Mouse (Mus musculus): ENCODE measurements around the gene Mboat1. TPM values are rescaled to one million over a fixed set of nuclear protein-coding genes. Genes with fewer than 3 reads are reported as not detected.

The Mboat1 gene
- polyA plus RNA-seq, 1 experiment from 2014 or later: 2.9 TPM

DNA sequence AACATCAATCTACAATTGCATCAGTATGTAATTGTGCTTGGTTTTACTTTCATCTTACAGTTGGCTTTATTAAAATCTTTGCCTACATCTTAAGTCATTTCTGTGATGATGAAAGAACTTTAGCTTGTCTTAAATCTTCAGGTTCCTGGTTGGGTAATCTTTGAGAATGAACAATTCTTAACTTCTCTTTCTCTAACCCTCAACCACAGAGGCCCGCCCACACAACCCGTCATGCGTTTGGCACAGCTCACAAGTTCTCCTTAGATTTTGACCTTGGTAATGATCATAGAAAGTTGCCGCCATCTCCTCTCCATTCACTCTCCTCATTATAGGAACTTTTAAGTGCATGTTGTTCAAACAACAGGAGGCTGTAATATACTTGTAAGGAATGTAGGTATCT lies 18.0 kb downstream of the Mboat1 start:
- Histone ChIP-seq H3K36me3 (no peaks in the 10 kb centered on the region), H3K9ac (replicated peaks) (no peak overlapping the region), H3K9me3 (no peaks in the 10 kb centered on the region), H3K4me2 (replicated peaks) (no peak overlapping the region), H3K4me3 (no peak overlapping the region), H3K27ac (replicated peaks) (no peak overlapping the region), H3K4me1 (no peaks in the 10 kb centered on the region), H3K27me3 (no peaks in the 10 kb centered on the region)
- 83% methylated on average over 4 of the region's 4 CpGs for WGBS
- ATAC-seq (replicated peaks): no peak

DNA sequence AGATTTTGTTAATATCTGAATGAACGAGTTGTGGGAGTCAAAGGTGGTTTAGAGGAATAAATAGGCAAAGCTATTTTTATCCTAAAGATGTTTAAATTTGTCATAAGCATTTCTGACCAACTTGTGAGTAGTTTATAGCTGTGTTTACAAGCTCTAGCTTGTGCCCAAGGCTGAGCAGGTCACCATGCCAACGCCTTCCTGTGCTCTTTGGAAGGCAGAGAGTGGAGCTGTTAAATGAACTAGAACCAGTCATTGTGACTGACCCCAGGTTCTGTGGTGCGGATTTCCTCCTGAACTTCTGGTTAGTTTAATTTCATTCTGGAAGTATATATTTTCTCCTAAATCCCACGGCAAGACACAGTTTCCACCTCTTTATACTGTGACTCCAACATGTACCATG lies 23.3 kb downstream of the Mboat1 start:
- 87% methylated on average over 4 of the region's 4 CpGs for WGBS
- Histone ChIP-seq H3K4me2 (replicated peaks) (no peak overlapping the region), H3K4me1 (no peaks in the 10 kb centered on the region), H3K36me3 (no peaks in the 10 kb centered on the region), H3K9me3 (no peaks in the 10 kb centered on the region), H3K27ac (replicated peaks) (no peak overlapping the region), H3K9ac (replicated peaks) (no peak overlapping the region), H3K27me3 (no peaks in the 10 kb centered on the region), H3K4me3 (no peak overlapping the region)
- no peak for ATAC-seq (replicated peaks)

DNA sequence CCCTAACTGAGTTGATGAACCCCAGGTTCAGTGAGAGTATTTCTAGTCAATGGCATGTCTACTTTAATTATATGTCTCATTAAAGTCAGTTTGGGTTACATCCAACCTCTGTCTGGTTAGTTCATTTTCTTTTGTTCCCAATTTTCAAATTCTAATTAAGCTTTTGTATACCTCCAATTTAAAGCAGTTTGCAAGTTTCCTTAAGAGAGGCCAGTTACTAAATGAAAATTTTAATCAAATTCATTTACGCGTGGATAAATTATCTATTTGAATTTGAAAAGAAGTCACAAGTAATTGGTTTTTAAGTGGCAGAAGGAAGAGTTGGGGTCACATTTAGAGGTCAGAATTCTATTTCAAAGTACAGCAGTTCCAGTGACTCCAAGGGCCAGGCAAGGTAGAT lies 27.2 kb downstream of the Mboat1 start:
- no peaks in the 10 kb centered on the region for H3K27me3 ChIP-seq
- H3K9me3 ChIP-seq: no peaks in the 10 kb centered on the region
- H3K27ac ChIP-seq (replicated peaks): no peak overlapping the region
- no peak for ATAC-seq (replicated peaks)
- no peaks in the 10 kb centered on the region for H3K36me3 ChIP-seq
- no peaks in the 10 kb centered on the region for H3K4me1 ChIP-seq
- 81% methylated on average over 2 of the region's 2 CpGs for WGBS
- no peak overlapping the region for H3K4me2 ChIP-seq (replicated peaks)
- no peak overlapping the region for H3K9ac ChIP-seq (replicated peaks)
- no peak overlapping the region for H3K4me3 ChIP-seq

GRCm38 (mm10) chr13:30166138-30167090 lies 30.1 kb downstream of the Mboat1 start:
- Histone ChIP-seq H3K27me3 (no peaks in the 10 kb centered on the region), H3K4me3 (no peak overlapping the region), H3K9ac (replicated peaks) (no peak overlapping the region), H3K27ac (replicated peaks) (no peak overlapping the region), H3K36me3 (no peaks in the 10 kb centered on the region), H3K9me3 (no peaks in the 10 kb centered on the region), H3K4me1 (no peaks in the 10 kb centered on the region), H3K4me2 (replicated peaks) (no peak overlapping the region)
- 81% methylated on average over 13 of the region's 14 CpGs for WGBS
- ATAC-seq (replicated peaks): no peak

DNA sequence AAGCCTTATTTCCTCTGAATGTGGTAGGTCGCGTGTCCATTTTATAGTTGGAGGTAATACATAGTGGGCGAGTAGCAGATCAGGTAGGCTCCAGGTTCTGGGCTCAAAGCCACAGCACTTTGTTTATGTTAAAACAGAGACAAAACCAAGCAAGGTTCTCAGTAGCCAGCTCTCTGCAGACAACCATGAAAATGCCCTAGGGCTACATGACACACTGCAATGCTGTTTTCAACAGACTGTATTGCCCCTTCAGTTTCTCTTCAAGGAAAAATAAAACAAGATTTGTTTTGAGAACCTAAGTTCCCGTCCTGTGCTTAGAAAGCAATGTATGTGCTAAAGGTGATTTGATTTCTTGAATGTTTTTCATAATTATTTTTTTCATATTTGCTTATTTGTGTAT lies 31.2 kb downstream of the Mboat1 start:
- ATAC-seq (replicated peaks): no peak
- no peak overlapping the region for H3K27ac ChIP-seq (replicated peaks)
- WGBS: 86% methylated on average over 4 of the region's 4 CpGs
- H3K27me3 ChIP-seq: no peaks in the 10 kb centered on the region
- H3K36me3 ChIP-seq: no peaks in the 10 kb centered on the region
- no peak overlapping the region for H3K9ac ChIP-seq (replicated peaks)
- no peak overlapping the region for H3K4me2 ChIP-seq (replicated peaks)
- H3K9me3 ChIP-seq: no peaks in the 10 kb centered on the region
- no peaks in the 10 kb centered on the region for H3K4me1 ChIP-seq
- no peak overlapping the region for H3K4me3 ChIP-seq

GRCm38 (mm10) chr13:30168803-30169202 lies 32.5 kb downstream of the Mboat1 start:
- H3K9me3 ChIP-seq: no peaks in the 10 kb centered on the region
- H3K9ac ChIP-seq (replicated peaks): no peak overlapping the region
- WGBS: 76% methylated on average over 4 of the region's 4 CpGs

GRCm38 (mm10) chr13:30170061-30170460 lies 33.8 kb downstream of the Mboat1 start:
- Histone ChIP-seq H3K9me3 (no peaks in the 10 kb centered on the region), H3K36me3 (no peaks in the 10 kb centered on the region), H3K4me1 (no peaks in the 10 kb centered on the region), H3K4me3 (no peak overlapping the region), H3K27me3 (no peaks in the 10 kb centered on the region), H3K4me2 (replicated peaks) (no peak overlapping the region), H3K9ac (replicated peaks) (no peak overlapping the region), H3K27ac (replicated peaks) (no peak overlapping the region)
- WGBS: 68% methylated on average over 6 of the region's 6 CpGs
- no peak for ATAC-seq (replicated peaks)

More at GRCm38 (mm10) chr13:30168803-30169202, 32.5 kb downstream of the Mboat1 start:
- no peaks in the 10 kb centered on the region for H3K4me1 ChIP-seq
- no peak for ATAC-seq (replicated peaks)
- no peak overlapping the region for H3K4me2 ChIP-seq (replicated peaks)
- H3K36me3 ChIP-seq: no peaks in the 10 kb centered on the region
- H3K27me3 ChIP-seq: no peaks in the 10 kb centered on the region
- no peak overlapping the region for H3K4me3 ChIP-seq
- no peak overlapping the region for H3K27ac ChIP-seq (replicated peaks)

DNA sequence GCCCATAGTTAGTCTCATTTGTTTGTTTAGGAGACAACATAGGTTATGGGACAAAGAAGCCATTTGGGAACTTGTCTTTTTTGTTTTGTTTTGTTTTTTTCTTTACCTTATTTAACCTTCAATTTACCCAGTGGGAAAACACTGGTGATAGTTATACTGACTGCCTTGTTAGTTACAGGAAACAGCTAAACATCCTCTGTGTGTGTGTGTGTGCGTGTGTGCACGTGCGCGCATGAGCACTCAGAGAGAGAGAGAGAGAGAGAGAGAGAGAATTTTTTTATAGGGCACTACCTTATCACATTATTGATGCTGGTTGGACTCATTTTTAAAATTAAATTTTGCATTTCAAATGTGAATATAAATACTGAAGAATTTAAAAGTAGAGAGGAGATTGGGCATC lies 38.3 kb downstream of the Mboat1 start:
- Histone ChIP-seq H3K9me3 (no peaks in the 10 kb centered on the region), H3K27me3 (no peaks in the 10 kb centered on the region), H3K27ac (replicated peaks) (no peak overlapping the region), H3K4me1 (no peaks in the 10 kb centered on the region), H3K4me3 (no peak overlapping the region), H3K4me2 (replicated peaks) (no peak overlapping the region), H3K9ac (replicated peaks) (no peak overlapping the region), H3K36me3 (no peaks in the 10 kb centered on the region)
- ATAC-seq (replicated peaks): no peak
- WGBS: 91% methylated on average over 4 of the region's 4 CpGs

- H3K9me3 ChIP-seq: no peaks in the 10 kb centered on the region
- no peaks in the 10 kb centered on the region for H3K4me1 ChIP-seq
- no peak overlapping the region for H3K4me3 ChIP-seq
- no peaks in the 10 kb centered on the region for H3K36me3 ChIP-seq
- no peak overlapping the region for H3K4me2 ChIP-seq (replicated peaks)
- no peak overlapping the region for H3K9ac ChIP-seq (replicated peaks)
- no peak overlapping the region for H3K27ac ChIP-seq (replicated peaks)
- 64% methylated on average over 6 of the region's 6 CpGs for WGBS
- no peak for ATAC-seq (replicated peaks)
- no peaks in the 10 kb centered on the region for H3K27me3 ChIP-seq
These were observed 41.1 kb downstream of the Mboat1 start for GRCm38 (mm10) chr13:30177356-30177755.

DNA sequence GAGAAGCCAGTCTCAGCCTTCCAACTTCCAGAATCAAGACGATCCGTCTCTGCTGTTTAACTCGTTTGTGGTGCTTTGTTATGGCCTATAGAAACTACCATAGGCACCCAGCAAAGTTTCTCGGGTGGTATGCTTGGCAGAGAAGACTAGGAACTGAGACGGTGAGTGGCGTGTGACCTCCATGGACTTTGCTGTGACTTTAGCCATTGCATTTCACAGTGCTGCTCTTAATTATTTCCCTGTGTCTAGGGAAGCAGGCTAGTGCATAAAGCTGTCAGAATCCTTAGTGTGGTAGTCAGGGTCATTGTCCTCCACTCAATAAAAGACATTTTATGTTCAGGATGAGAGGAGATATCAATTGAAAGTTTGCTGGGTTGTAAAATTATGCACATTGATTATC lies 49.3 kb downstream of the Mboat1 start:
- no peaks in the 10 kb centered on the region for H3K9me3 ChIP-seq
- H3K27me3 ChIP-seq: no peaks in the 10 kb centered on the region
- no peak overlapping the region for H3K4me3 ChIP-seq
- 39% methylated on average over 6 of the region's 6 CpGs for WGBS
- no peak overlapping the region for H3K9ac ChIP-seq (replicated peaks)
- ATAC-seq (replicated peaks): no peak
- no peak overlapping the region for H3K4me2 ChIP-seq (replicated peaks)
- peaks cover 10% of the 10 kb centered on the region; the same call in 1 of the 2 replicates for H3K4me1 ChIP-seq
- H3K27ac ChIP-seq (replicated peaks): no peak overlapping the region
- H3K36me3 ChIP-seq: no peaks in the 10 kb centered on the region

DNA sequence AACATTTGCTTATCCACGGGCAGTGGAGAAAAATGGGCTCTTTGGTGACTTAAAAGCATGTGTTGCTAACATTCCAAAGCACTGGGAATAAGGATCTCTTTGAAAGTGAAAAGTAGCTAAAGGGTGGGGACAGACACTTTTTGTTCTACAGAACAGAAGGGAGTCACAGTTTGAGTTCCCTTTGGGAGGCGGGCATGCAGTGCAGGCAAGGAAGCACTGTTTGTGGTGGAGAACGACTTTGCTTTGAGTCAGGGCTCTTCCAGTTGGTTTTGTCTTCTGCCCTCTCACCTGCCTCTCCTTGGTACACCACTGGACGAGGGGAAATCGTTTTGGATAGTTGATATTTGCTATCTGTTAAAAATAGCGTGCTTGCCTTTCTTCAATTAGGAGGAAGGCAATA lies 49.7 kb downstream of the Mboat1 start:
- no peaks in the 10 kb centered on the region for H3K9me3 ChIP-seq
- H3K9ac ChIP-seq (replicated peaks): no peak overlapping the region
- peaks cover 10% of the 10 kb centered on the region; the same call in 1 of the 2 replicates for H3K4me1 ChIP-seq
- no peak overlapping the region for H3K27ac ChIP-seq (replicated peaks)
- ATAC-seq (replicated peaks): 0 out of 2 replicates have a peak, but pooled peaks have one; percentile 26
- H3K27me3 ChIP-seq: no peaks in the 10 kb centered on the region
- H3K4me2 ChIP-seq (replicated peaks): no peak overlapping the region
- no peaks in the 10 kb centered on the region for H3K36me3 ChIP-seq
- H3K4me3 ChIP-seq: no peak overlapping the region
- 36% methylated on average over 6 of the region's 6 CpGs for WGBS

DNA sequence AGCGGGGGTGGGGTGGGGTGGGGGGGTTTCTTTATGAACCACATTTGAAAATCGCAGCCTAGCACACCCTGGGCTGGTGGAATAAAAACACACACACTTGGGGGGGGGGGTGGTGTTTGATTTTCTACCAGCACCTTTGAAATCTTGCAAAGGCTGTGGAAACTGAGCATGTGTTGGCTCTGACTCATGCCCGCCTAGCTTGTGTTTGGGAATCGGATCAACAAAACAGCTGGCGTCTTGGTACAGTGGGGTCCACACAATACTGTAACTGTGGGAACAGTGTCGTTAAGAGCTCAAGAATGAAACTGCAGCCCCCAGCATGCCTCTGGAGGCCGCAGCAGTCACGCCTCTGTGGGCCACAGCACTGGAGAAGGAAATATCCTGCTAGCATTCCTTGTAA lies 50.2 kb downstream of the Mboat1 start:
- H3K9me3 ChIP-seq: no peaks in the 10 kb centered on the region
- peaks cover 10% of the 10 kb centered on the region; the same call in 1 of the 2 replicates for H3K4me1 ChIP-seq
- H3K4me3 ChIP-seq: no peak overlapping the region
- H3K9ac ChIP-seq (replicated peaks): no peak overlapping the region
- no peaks in the 10 kb centered on the region for H3K27me3 ChIP-seq
- H3K36me3 ChIP-seq: no peaks in the 10 kb centered on the region
- 18% methylated on average over 8 of the region's 8 CpGs for WGBS
- ATAC-seq (replicated peaks): peak; percentile 92
- no peak overlapping the region for H3K27ac ChIP-seq (replicated peaks)
- H3K4me2 ChIP-seq (replicated peaks): no peak overlapping the region

Measured in forebrain, embryonic 15.5 days (tissue).